Mouse (Mus musculus) B cell, adult (primary cell): ENCODE measurements around the gene H1fnt. TPM values are rescaled to one million over a fixed set of nuclear protein-coding genes. Genes with fewer than 3 reads are reported as not detected.

Experiments used
- total RNA-seq: library from RNA; stranded (reverse); gene quantifications from 4 replicates; pipeline ENCODE4 v1.2.4, GENCODE M21; 2023; ENCODE audit not compliant: inconsistent age

Gene H1fnt
- total RNA-seq = not detected in 4 replicates

DNA sequence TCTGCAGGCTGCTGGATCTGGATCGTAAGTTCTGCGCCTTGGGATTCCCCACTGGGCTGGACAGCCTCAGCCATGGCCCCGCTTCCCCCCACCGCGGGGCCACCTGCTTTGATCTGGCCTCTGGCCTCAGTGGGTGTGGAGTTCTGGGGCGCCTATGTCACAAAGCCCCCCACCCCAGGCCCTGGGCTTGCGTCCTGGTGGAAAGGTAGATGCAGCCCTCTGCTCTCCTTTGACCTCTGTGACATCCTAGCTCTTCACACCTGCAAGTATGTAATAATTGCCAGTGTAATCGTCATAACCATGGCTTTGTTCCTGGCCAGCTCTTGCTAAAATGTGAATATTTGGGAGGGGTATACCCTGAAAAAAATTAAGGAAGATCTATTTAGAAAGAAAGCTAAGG lies at the start of gene H1fnt:
Gene H1fnt, minus strand, starts transcription at position 101 of the 400 bp plus-strand sequence.

DNA sequence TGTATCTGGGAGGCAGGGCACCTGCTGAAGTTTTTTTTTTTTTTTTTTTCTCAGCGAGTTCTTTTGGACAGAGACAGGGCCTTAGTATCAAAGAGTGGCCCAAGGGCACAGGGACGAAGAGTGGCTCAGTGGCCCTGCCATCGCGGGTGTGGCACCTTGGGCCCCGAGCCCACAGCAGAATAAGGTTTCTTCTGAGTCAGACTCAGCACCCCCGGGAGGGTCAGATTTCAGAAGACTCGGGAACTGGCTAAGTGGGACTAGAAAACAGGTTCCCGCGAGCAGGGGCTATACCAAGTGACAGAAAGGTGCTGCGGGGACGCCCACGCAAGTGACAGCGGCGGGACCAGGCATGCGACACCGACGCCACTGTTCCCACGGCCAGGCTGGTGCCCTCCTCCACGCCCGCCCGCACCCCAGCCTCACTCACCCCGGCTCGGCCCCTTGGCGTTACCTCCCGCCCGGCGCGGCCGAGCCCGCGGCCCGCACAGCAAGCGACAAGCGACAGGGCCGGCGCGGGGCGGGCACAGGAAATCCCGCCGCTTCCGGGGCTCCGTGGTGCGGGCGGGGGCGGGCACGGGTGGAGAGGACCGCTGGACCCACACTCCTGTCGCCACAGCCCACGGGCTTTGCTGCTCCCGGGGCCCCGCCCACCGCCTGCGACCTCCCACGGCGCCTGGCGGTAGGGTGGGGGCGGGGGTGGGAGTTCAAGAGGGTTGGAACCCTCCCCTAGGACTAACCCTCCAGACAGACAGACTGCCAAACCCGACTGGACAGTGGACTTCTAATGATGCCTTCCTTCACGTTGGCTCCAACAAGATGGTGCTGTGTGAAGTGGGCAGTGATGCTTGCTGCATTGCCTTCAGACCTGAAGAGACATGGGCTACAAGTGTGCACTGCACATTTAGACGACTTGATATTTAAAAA lies 38.8 kb upstream of the H1fnt start, which contains the start of gene Zfp641:
Gene Zfp641, minus strand, starts transcription at position 534 of the 924 bp plus-strand sequence.

DNA sequence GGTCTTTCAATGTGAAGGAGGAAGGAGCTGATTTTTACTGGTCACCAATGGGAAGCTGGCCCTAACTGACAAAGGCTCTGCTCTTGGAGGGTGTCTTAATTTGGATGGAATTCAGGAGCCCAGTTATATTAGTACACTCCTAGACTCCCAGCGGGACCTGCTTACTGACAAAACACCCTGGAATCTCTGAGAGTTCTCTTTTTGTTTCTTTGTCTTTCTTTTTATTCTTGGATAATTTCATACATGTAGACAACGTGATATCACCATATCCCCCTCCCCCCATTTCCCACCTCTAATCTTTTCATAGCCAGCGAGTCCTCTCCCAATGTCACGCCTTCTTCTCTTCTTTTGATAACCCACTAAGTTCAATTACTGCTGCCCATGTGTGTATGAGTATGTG lies 22.7 kb downstream of the H1fnt start, which contains the start of gene Olfr286:
Gene Olfr286, minus strand, starts transcription at position 101 of the 400 bp plus-strand sequence.

DNA sequence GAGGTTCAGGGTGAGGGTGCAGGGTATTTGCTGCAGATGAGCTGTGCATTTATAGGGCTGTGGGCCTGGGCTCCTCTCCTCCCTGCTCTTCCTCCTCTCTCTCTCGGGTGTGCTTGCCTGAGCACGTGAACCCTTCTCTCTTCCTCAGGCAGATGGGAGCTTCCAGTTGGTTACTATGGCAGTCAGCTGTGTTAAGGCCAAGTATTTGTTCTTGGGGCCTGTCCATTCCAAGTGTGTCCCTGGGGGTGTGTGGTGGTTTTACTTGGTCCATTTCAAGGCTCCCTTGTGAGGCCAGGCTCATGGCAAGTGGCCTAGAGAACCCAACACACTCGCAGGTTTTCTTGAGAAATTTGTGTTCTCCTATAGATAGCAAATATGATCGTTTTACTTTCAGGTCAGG lies 36.2 kb downstream of the H1fnt start, which contains the start of the genes Gm44579 and Olfr287:
Gene Gm44579, minus strand, starts transcription at position 101 of the 400 bp plus-strand sequence.
Gene Olfr287, minus strand, starts transcription at position 180 of the 400 bp plus-strand sequence.

Other genes starting within 250 kb of the H1fnt start
- gene Pfkm, start 164.7 kb downstream of the H1fnt start, total RNA-seq = 4.6 to 8.1 TPM (median 5.5 TPM) in 4 replicates
- 60.4 to 67.2 TPM (median 62.3 TPM) in 4 replicates for gene Senp1, start 163.5 kb downstream of the H1fnt start, total RNA-seq
- gene Asb8, start 91.7 kb downstream of the H1fnt start, total RNA-seq = 15.8 to 21.0 TPM (median 18.6 TPM) in 4 replicates
- not detected in 4 replicates for gene Ccdc184, start 90.1 kb downstream of the H1fnt start, total RNA-seq
- not detected in 4 replicates for gene Olfr288, start 61.8 kb downstream of the H1fnt start, total RNA-seq
- gene Gm44579, start 36.3 kb downstream of the H1fnt start, total RNA-seq = not detected in 4 replicates
- gene Olfr287, start 36.2 kb downstream of the H1fnt start, total RNA-seq = not detected in 4 replicates
- gene Olfr286, start 22.8 kb downstream of the H1fnt start, total RNA-seq = not detected in 4 replicates
- gene Zfp641, start 38.9 kb upstream of the H1fnt start, total RNA-seq = not detected in 4 replicates
- not detected in 4 replicates for gene Olfr285, start 60.1 kb upstream of the H1fnt start, total RNA-seq
- gene Olfr284, start 83.7 kb upstream of the H1fnt start, total RNA-seq = not detected in 4 replicates
- not detected in 4 replicates for gene Olfr283, start 123.7 kb upstream of the H1fnt start, total RNA-seq
- gene Olfr282, start 173.9 kb upstream of the H1fnt start, total RNA-seq = not detected in 4 replicates
- gene Olfr281, start 195.3 kb upstream of the H1fnt start, total RNA-seq = not detected in 4 replicates
- not detected in 4 replicates for gene OR5BS1P, start 212.6 kb upstream of the H1fnt start, total RNA-seq
- 0.93 TPM in 1 of 4 replicates, not detected in the others for gene Lalba, start 225.4 kb upstream of the H1fnt start, total RNA-seq
- not detected in 4 replicates for gene Olfr279, start 235.1 kb upstream of the H1fnt start, total RNA-seq